ENCODE assay signal across 22 mouse cellular contexts in genomic region chr9:103690446-103690845, GRCm38 (mm10).
DNase-seq lines count a peak whose midpoint lies in the region; ATAC-seq and TF ChIP-seq lines count a peak whose summit lies in the region.
"Had no signal": no experiment of that assay in that cellular context is flagged by ENCODE, and none has a peak within 500 bp of the region (broad histone marks: within the 10 kb centered on the region; RNA-seq: fewer than 3 reads in every experiment).

No protein-coding gene starts in this region.

- intact Hi-C loops in heart, postnatal 25 days (cut with DNase I) = no loop called here

- no peak overlapping the region for H3K4me3 ChIP-seq in heart, embryonic 14.5 days (ENCODE audit: control insufficient read depth in 1 of 2, insufficient read depth in 1 of 2, low read depth in 1 of 2, low read length in 2 of 2)
- H3K4me3 ChIP-seq in midbrain, postnatal 0 days (ENCODE audit: low read depth, low read length) = no peak overlapping the region
- H3K4me3 ChIP-seq: hindbrain, embryonic 13.5 days; liver, embryonic 12.5 days; midbrain, embryonic 13.5 days had no signal

- H3K27ac ChIP-seq in heart, embryonic 14.5 days (replicated peaks in 1 of 2; ENCODE audit: control insufficient read depth in 1 of 2, insufficient read depth in 1 of 2, low read depth in 2 of 2, low read length in 2 of 2) = peak overlapping the region; percentile 79 to 84
- no peak overlapping the region for H3K27ac ChIP-seq in midbrain, postnatal 0 days (ENCODE audit: low read depth, low read length)
- H3K27ac ChIP-seq: hindbrain, embryonic 13.5 days; kidney, postnatal 0 days; liver, embryonic 12.5 days; midbrain, embryonic 13.5 days had no signal

- 40% methylated on average over 3 of the region's 3 CpGs for WGBS in heart, embryonic 14.5 days
- WGBS in midbrain, postnatal 0 days = 66% methylated on average over 3 of the region's 3 CpGs

- H3K9me3 ChIP-seq in heart, embryonic 14.5 days (ENCODE audit: control insufficient read depth, low read length) = no peaks in the 10 kb centered on the region
- no peaks in the 10 kb centered on the region for H3K9me3 ChIP-seq in midbrain, postnatal 0 days (ENCODE audit: low read length)
- H3K9me3 ChIP-seq: hindbrain, embryonic 13.5 days; liver, embryonic 12.5 days; midbrain, embryonic 13.5 days had no signal

- H3K27me3 ChIP-seq in heart, embryonic 14.5 days (ENCODE audit: control insufficient read depth, insufficient read depth, low read length) = no peaks in the 10 kb centered on the region
- no peaks in the 10 kb centered on the region for H3K27me3 ChIP-seq in midbrain, postnatal 0 days (ENCODE audit: insufficient read depth, low read length)
- H3K27me3 ChIP-seq: hindbrain, embryonic 13.5 days; liver, embryonic 12.5 days had no signal

- peak; percentile 69 for ATAC-seq in heart, embryonic 14.5 days (ENCODE audit: insufficient number of reproducible peaks, insufficient read depth, low FRiP score, low read depth)
- no peak for ATAC-seq in midbrain, postnatal 0 days (ENCODE audit: low FRiP score)
- ATAC-seq: forebrain, embryonic 14.5 days; intestine, embryonic 16.5 days; liver, embryonic 12.5 days; liver, postnatal 0 days; midbrain, embryonic 13.5 days had no signal

- H3K4me1 ChIP-seq in heart, embryonic 14.5 days (ENCODE audit: control insufficient read depth in 2 of 2, insufficient read depth in 2 of 2, low read length in 2 of 2) = peaks cover 36 to 78% of the 10 kb centered on the region in 2 experiments
- H3K4me1 ChIP-seq in midbrain, postnatal 0 days (ENCODE audit: insufficient read depth, low read length) = peaks cover 7% of the 10 kb centered on the region; the same call in 1 of the 2 replicates
- H3K4me1 ChIP-seq: liver, embryonic 12.5 days had no signal

- peak; percentile 20 for DNase-seq in embryo, embryonic 9.5 days (ENCODE audit: extremely low spot score)
- DNase-seq in embryo, embryonic 11 days = no peak
- peak; percentile 34 for DNase-seq in A20 (ENCODE audit: low read depth, low spot score)
- DNase-seq in heart, postnatal 25 days (ENCODE audit: low spot score) = peak; percentile 44
- DNase-seq in spleen, adult 18-20 months = no peak
- no peak for DNase-seq in ovary, postnatal 14 days (ENCODE audit: low spot score)
- DNase-seq in midbrain, postnatal 0 days (ENCODE audit: low spot score) = no peak
- DNase-seq: cerebellum, adult 11 months; cerebellum, adult 9-10 months; gastrocnemius, postnatal 25 days; kidney, adult 8-10 months; liver, postnatal 0 days; lung, postnatal 36 days; right cerebral cortex, adult 18-20 months had no signal

- H3K36me3 ChIP-seq in heart, embryonic 14.5 days (ENCODE audit: control insufficient read depth, insufficient read depth, low read length) = no peaks in the 10 kb centered on the region
- H3K36me3 ChIP-seq in midbrain, postnatal 0 days (ENCODE audit: insufficient read depth, low read length) = no peaks in the 10 kb centered on the region
- H3K36me3 ChIP-seq: G1E; hindbrain, embryonic 13.5 days; liver, embryonic 12.5 days; midbrain, embryonic 13.5 days had no signal

- H3K4me2 ChIP-seq in heart, embryonic 14.5 days (ENCODE audit: low read length) = no peak overlapping the region
- no peak overlapping the region for H3K4me2 ChIP-seq in midbrain, postnatal 0 days (ENCODE audit: low read depth, low read length, poor library complexity, severe bottlenecking)
- H3K4me2 ChIP-seq: hindbrain, embryonic 13.5 days; liver, embryonic 12.5 days; midbrain, embryonic 13.5 days had no signal

- no peak overlapping the region for H3K9ac ChIP-seq in heart, embryonic 14.5 days (ENCODE audit: low read length)
- no peak overlapping the region for H3K9ac ChIP-seq in midbrain, postnatal 0 days (replicated peaks; ENCODE audit: low read length, poor library complexity, severe bottlenecking)
- H3K9ac ChIP-seq: hindbrain, embryonic 13.5 days; liver, embryonic 12.5 days; liver, postnatal 0 days; midbrain, embryonic 13.5 days had no signal

- TF ChIP-seq CTCF in midbrain, postnatal 0 days (IDR thresholded peaks at IDR 0.05) = no peak

Comparison
In these comparisons a context has a peak if more than half of its experiments do, and no peak if none do; other contexts are left out.
1. DNase-seq: peak in embryo, embryonic 9.5 days (single experiment), A20 (single experiment) and heart, postnatal 25 days (single experiment); none in embryo, embryonic 11 days (single experiment), spleen, adult 18-20 months (0 of 2), ovary, postnatal 14 days (single experiment) and midbrain, postnatal 0 days (single experiment).